Mouse (Mus musculus) urinary bladder, postnatal 4 days (tissue): ENCODE data around the gene Nipsnap1.

ENCODE experiments used
- DNase-seq, 2 experiments: peaks; one replicate each; pipeline ENCODE4 v3.0.0; 2021 to 2022; ENCODE audit warnings: low spot score in 2 of 2

Gene Nipsnap1

DNA sequence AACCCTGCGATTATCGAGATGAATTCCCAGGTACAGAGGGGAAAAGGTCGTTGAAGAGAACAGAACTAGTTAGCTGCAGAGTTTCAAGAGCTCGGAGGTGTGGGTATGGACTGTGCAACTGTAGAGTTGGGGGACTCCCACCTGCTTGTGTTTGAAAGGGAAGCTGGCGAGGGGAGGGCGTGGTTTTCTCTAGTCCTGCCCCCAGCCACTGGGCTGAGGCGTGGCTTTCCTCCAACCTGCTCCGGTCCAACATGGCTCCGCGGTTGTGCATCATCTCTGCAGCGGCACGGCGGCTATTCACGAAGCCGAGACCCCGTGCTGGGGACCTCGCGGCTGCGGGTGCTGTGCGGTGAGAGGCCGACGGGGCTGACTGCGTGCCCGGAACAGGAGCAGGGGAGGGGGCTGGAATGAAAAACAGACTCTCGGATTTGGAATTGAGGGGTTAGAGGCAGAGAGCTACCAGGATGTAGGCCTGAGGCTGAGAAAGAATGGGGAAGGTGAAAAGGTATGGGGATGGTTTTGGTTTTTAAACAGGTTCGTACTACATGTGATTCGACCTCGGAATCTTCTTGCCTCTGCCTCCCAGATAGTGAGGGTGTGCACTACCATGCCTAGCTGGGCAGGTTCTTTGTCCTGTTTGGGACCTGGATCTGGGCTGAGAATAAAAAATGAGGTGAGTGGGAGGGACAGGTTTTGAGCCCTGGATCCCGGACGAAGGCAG is at the start of gene Nipsnap1:
Gene Nipsnap1 (plus strand): TSS at position 197 of the 721 bp plus-strand sequence.
- peak; percentile 62 to 72 for DNase-seq

DNA sequence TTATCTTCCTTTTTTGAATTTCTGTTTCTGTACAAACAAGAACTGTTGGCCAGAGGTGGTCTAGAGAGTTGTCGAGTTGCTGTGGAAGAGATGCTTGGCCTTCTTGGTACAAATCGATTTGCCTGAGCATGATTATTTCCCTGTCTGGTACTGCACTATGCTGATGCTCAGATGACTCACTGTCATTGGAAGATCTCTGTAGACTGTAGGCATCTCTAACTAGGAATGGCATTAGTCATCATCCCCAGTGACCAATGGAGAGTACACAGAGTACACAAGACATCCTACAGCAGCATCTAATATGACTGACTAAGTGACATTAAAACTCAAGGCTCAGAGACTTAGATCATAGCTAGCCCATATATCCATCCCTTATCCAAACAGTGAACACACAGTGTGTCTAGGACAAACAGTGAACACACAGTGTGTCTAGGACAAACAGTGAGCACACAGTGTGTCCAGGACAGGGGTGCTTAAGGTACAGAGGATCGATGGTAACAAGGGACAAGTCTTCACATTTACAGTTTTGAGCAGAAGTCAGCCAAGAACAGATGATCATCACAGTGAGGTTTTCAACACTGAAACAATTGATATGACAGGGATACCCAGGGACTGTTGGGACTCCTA is 47.5 kb upstream of the Nipsnap1 start:
- no peak for DNase-seq

DNA sequence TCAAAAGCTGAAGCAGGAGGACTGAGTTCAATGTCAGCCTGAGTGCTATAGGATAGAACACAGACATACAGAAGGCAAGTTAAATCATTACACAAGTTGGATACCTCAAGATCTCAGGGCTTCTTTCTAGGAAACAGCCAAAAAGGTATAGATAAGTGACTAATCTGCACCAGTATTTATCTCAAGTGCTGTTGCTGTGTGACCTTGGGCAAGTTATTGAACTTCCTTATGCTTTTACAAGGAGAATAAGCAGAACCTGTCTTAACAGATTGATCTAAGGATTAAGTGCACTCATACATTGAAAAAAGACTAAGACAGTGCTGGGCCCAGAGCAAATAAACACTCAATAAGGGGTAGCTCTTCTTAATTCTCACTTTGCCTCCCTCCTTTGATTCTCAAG is 46.4 kb upstream of the Nipsnap1 start:
- DNase-seq: no peak

DNA sequence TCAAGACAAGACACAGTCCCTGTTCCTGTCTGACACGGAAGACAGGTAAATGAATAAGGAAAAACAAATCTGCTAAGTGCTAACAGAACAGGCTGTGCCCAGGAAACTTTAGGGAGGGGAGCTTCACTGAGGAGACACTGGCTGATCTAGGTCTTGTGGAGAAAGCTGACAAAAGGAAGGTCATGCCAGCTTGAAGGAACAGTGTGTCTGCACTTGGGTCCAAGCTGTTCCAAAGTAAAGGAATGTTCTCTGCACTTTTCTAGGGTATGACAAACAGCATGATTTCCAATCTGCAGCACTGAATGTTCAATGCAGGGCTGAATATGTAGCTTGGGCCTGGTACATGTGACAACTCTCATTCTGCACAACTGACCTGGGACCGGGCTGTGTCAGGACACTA is 45.8 kb upstream of the Nipsnap1 start:
- no peak for DNase-seq

DNA sequence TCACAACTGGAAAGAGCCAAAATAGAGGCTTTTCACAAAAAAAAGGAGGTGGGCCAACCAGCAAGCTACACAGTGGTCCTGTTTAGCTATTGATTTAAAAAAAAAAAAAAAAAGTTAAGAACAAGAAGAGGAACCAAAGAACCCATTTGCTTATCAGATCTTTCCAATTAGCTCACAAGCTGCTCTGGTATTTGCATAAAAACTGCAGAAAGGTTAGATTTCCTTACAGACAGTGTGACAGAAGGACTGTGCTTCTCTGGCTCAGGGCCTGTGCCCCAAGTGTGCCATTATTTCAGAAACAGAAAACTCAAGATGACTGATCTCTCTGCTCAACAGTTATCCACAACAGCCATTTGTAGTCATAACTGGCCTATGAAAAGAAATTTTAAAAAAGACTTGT is 42.7 kb upstream of the Nipsnap1 start:
- no peak for DNase-seq

DNA sequence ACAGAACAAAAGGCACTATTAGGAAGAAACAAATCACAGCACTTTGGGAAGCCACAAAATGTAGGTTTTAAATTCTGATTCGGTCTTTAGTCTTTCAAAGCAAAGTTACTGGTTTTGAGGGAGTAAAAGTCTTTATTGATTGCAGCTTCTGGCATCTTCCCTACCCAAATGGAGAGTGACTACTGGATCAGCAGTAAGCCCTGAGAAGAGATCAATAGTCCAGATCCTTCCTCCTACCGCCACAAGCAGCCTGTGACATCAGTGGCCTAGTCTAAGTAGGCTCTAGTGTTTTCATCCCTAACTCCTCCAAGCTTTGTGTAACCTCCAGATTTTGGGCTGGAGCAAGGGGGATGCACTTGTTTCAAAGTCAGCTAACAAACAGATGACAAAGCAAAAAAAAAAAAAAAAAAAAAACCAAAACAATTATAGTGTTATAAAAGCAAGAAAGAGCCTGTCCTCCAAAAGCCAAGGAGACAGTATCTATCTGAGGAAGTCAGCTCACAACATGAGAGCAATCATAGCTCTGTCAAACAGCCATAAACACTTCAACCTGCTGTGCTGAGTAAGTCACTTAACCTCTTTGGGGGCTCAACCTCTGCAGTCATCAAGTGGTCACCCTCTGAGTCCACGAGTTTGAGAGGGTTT is 40.3 kb upstream of the Nipsnap1 start:
- DNase-seq: no peak

DNA sequence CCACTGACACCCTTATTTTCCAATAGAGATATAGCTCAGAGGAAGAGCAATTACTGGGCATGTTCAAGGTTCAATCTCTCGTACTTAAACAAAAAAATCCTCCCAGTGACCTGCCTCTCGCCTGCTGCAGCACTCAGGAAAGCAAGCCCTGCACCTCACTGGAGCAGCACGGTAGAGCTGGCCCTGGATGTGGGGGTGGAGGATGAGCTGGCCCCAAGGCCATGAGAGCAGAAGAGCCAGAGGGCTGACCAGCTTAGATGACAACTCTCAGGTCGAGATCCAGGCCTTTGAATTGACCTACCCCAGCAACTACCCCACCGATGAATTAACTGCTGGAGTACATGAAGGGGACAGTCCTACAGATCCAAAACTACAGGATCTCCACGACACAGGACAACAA is 38.3 kb upstream of the Nipsnap1 start:
- DNase-seq: no peak

DNA sequence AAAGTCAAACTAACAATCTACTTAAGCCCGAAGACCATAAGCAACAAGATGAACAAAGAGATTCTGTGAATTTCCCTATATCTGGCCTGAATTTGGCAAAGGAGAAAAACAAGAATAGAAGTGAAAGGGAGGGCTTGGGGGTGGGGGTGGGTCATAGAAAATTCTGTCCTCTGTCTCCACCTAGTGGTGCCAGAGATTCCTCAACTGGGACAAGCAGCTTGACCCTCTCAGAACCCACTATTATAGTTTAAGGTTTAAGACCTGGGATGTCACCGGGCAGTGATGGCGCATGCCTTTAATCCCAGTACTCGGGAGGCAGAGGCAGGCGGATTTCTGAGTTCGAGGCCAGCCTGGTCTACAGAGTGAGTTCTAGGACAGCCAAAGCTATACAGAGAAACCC is 37.0 kb upstream of the Nipsnap1 start:
- DNase-seq: no peak

DNA sequence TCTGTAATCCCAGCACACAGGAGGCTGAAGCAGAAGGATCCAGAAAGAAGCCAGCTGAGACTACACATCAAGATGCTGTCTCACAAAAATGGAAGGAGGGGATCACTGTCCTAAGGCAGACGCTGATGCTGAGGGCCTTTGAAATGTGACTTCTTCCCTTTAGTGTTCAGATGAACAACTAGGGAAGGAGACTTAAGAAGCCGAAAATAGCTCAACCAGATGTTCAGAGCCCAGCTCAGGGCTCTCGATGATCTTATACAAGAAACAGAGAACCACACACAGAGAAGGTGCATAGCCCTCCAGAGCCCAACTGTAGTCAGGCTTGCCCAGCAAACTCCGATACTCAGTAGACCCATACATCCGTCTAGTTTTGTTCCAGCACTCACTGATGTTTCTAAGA is 36.4 kb upstream of the Nipsnap1 start:
- no peak for DNase-seq

DNA sequence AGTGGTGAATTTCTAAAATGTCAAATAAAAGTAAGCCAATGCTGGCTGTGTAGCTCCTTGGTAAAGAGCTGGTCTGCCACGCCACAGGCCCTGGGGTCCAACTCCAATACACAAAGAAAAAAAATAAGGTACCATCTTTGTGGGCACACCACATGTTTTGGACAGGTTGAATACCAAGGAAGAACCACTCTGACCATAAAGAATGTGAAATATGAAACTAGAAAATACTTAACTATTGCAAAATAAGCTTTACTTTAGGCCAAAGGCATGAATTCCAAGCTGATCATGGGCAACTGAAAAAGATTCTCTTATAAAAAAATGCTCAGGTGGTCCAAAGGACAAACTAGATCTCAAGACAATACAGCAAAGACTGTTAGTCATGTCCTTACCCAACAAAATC is 35.5 kb upstream of the Nipsnap1 start:
- no peak for DNase-seq

DNA sequence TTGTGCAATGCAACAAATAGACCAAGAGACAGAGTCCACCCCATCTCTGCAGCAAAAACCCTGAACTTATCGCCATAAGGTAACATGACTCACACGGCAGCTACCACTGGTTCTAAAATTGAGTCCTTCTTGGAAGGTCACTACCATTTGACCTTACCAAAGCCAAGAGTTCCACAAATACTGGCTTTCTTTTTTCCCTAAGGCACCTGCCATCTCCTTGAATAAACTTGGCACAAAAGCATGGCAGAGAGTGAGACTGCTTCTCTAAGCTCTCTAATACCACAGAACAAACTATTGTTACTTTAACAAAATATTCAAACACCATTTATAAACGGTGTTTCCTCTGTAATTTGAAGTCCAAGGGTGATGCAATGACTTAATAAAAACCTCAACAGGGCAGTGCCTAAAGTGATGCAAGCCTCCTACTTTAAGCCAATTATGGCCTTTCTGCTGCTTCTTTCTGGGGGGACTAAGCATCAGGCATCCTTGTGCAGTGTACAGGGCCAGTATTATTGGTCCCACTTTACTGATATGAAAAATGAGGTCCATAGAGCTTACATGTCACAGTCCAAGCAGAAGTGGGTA is 32.7 kb upstream of the Nipsnap1 start:
- no peak for DNase-seq

DNA sequence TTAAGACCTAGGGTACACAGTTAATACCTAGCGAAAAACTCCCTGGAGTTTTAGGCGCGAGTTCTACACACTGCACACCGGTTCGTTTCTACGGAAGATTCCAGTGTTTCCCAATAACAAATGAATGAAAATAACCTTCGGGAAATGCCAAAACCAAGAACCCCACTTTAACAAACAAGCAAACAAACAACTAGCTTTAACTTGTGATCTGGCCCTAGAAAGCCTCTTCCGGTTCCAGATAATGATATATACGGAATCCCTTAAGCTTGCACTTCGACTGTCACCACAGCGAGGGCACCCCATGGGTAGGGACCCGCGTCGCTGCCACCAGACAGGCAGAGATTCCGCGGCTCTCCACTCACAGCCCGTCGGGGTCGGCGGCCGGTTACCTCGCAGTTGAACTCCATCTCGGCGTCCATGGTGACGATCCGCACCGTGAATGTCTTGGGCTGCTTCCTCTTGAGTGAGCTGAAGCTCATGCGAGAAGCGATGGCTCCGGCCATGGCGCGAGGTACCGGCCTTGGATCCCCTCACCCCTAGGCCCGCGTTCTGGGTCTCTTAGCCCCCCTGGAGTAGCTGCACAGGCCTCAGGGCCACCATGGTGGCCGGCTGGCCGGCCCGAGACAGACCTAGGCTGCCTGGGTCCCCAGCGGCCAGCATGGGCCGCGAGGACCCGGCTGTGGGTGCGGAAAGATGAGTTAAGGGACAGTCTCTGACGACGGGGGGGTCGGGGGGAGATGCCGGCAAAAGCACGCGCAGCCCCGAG is 25.1 kb upstream of the Nipsnap1 start:
- DNase-seq: peak in 1 of 2 experiments; percentile 22

DNA sequence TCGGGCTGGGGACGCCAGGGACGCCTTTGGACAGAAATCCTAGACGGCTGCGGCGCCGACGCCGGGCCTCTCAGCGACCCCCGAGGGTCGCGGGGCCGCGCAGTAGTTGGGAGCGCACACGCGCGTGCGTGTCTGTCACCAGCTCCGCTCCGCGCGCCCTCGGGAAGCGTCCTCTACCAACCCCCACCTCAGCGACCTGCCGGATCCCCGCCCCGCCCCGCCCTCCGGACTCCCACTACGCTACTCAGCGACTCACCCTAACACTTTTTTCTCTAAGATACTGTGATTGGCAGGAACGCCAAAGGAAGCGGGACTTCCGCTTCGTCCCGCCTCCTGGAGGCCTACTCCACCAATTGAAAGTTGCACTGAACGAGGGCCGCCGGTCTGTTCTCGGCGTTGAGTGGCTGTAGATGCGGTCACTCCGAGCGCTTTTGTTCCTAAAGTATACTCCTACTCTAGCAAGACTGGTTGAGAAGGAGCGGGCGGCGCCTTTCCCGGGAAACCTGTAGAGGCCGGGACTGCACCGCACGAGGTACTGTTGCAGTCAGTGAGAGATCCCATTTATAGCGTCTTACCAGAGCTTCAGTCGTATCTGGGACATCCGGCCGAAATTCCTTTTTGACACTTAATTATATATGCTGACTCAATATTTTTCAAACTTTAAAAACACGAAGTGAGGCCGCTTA is 24.4 kb upstream of the Nipsnap1 start, which contains the start of gene Nf2:
Gene Nf2 (minus strand): TSS at position 279 of the 686 bp plus-strand sequence.
- peak; percentile 96 for DNase-seq

DNA sequence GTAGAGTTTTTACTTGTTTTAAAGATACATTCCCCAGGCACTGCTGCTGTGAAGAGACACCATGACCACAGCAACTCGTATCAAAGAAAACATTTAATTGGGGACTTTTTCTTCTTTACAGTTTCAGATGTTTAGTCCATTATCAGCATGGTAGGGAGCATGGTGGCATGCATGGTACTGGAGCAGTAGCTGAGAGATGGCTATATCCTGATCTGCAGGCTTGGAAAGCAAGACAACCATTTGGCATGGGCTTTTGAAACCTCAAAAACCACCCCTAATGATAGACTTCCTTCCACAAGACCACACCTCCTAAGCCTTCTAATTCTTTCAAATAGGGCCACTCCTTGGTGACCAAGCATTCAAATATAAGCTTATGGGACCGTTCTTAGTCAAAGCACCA is 23.3 kb upstream of the Nipsnap1 start:
- no peak for DNase-seq

DNA sequence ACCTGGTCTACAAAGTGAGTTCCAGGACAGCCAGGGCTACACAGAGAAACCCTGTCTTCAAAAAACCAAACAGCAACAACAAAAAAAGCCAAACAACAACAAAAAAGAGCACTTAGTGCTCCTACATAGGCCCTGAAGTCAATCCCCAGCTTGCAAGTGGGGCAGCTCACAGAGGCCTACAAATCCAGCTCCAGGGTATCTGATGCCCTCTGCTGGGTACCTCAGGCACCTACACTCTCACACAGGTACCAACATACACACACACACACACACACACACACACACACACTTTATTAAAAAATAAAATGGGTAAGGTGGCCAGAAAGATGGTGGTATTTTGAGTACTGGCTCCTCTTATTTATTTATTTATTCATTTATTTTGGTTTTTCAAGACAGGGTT is 20.7 kb upstream of the Nipsnap1 start:
- no peak for DNase-seq

DNA sequence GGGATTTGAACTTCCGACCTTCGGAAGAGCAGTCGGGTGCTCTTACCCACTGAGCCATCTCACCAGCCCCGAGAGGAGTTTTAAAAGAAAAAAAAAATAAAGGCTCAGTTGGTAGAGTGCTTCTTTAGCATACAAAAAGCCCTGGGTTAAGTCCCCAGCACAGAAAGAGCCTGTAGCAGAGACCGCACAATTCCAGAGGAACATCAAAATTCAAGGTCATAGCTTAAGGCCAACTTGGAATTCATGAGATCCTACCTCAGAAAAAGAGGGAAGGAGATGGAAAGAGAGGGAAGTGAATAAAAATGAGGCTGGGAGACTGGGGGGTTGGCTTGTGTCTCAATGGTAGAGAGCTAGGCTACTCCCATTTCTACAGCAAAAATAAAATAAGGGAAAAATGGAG is 19.6 kb upstream of the Nipsnap1 start:
- no peak for DNase-seq

DNA sequence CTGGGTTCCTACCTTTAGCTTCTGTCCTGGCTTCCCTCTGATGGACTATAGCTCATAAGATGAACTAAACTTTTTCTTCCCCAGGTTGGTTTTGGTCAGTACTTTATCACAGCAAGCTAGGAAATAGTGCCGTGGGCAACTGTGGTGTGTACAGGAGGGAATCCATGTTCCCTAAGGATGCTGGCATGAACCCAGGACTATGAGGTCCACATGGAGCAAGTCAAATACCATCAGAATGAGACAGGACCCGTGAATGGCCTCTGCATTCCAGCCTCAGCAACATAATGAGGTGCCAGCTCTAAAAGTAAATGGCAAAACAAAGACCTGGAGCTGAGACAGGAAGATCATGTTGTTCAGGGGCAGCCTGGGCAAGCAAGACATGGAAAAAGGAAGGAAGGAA is 15.3 kb upstream of the Nipsnap1 start:
- no peak for DNase-seq

DNA sequence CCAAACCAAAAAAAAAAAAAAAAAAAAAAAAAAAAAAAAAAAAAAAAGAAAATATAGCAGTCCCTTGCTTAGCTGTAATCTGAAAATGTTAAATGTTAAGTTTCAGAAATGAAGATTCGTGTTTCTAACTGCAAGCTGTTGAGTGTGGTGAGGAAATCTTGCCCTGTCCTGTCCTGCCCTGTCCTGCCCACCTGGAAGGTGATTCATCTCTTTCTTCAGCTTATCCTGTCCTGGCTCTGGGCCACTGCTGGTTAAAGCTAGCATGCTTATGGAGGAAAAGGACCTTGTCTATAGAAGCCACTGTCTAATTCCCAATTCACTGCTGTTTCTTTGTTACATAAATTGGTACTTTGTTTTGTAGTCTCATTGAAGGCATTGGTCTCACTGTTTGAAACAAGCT is 12.8 kb upstream of the Nipsnap1 start:
- DNase-seq: peak in 1 of 2 experiments; percentile 19

DNA sequence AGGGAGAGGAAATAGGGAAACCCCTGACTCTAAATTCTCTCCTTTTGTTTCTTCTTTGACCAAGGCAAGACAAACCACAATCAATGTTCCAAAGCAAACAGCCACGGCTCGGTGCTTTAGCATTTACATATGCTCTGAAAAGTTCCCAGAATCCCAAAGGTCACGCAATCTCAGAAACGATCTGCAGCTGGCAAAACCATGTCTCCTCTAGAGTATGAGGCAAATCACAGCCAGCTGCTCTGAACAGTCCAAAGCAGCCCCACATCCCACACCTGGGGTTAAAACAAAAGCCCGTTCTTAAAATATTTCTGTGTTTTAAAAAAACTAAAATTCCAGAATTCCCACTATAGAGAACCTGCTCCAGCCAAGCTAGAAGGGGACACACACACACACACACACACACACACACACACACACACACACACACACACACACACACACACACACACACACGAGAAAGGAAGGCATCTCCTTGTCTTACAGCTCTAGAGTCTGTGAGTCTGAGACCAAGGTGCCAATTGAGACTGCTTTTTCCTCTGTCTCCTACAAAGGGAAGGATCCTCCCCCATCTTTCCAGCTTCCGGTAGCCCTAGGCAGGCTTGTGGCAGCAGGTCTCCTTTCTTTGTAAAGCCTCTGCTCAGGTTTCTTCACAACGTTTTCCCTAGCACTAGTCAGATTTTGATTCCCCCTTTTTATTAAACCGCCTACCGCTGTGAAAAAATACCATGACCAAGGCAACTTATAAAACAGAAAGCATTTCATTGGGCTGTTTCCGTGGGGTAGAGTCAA is 11.7 kb upstream of the Nipsnap1 start:
- no peak for DNase-seq

DNA sequence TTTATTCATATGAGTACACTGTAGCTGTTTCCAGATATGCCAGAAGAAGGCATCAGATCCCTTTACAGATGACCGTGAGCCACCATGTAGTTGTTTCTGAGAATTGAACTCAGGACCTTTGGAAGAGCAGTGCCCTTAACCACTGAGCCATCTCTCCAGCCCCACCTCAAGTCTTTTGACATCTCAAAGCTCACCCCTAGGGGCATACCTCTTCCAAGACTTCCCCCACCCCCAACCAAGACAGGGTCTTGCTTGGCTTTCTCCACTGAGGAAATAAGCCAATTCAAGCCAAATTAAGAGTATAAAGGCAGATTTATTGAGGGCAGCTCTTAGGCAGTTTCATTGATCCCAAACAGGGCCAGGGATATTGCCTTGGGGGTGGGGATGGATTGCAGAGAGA is 11.0 kb upstream of the Nipsnap1 start:
- DNase-seq: no peak
